Mouse (Mus musculus): ENCODE data around the gene Slc4a4.

GRCm38 (mm10) chr5:89218709-89219108 lies 332.1 kb downstream of the Slc4a4 start:
- TF ChIP-seq MYOG (IDR thresholded peaks at IDR 0.05; ENCODE audit: control insufficient read depth in 1 of 3, insufficient read depth in 1 of 3, insufficient read length in 2 of 3, low read depth in 2 of 3), result no peak
- TF ChIP-seq POLR2A (IDR thresholded peaks at IDR 0.05; ENCODE audit: insufficient read length, low read depth), result no peak
- TF ChIP-seq MAX (IDR thresholded peaks at IDR 0.05; ENCODE audit: low read depth), result no peak
- TF ChIP-seq TCF12 (IDR thresholded peaks at IDR 0.05; ENCODE audit: insufficient read depth, poor library complexity, severe bottlenecking), result no peak
- no peak for TF ChIP-seq POLR2AphosphoS2 (IDR thresholded peaks at IDR 0.05; ENCODE audit: insufficient read length, low read depth)
